Mouse (Mus musculus) right cerebral cortex, postnatal 14 days (tissue): ENCODE data around the gene Mthfs.
"Not testable (repeated sequence)": the region's sequence is repeated elsewhere in the genome, so short reads cannot be mapped to it uniquely, and the experiment has no call there.

ENCODE experiments used
- DNase-seq: peaks from one replicate; pipeline ENCODE4 v3.0.0; 2022

The Mthfs gene

GRCm38 (mm10) chr9:89210353-89211064 lies at the start of gene Mthfs:
Mthfs (plus strand) TSS chr9:89210676.
- not testable (repeated sequence) for DNase-seq

GRCm38 (mm10) chr9:89172539-89172938 lies 37.9 kb upstream of the Mthfs start:
- DNase-seq: not testable (repeated sequence)

- DNase-seq: peak; percentile 52
Measured at GRCm38 (mm10) chr9:89178833-89179232, 31.6 kb upstream of the Mthfs start.

GRCm38 (mm10) chr9:89179469-89179868 lies 31.0 kb upstream of the Mthfs start:
- not testable (repeated sequence) for DNase-seq

GRCm38 (mm10) chr9:89187006-89187405 lies 23.5 kb upstream of the Mthfs start:
- not testable (repeated sequence) for DNase-seq

GRCm38 (mm10) chr9:89195483-89195882 lies 15.0 kb upstream of the Mthfs start:
- DNase-seq: not testable (repeated sequence)

- DNase-seq: not testable (repeated sequence)
Measured at GRCm38 (mm10) chr9:89197509-89197908, 13.0 kb upstream of the Mthfs start.

- not testable (repeated sequence) for DNase-seq
Measured at GRCm38 (mm10) chr9:89198349-89198748, 12.1 kb upstream of the Mthfs start.

- DNase-seq: not testable (repeated sequence)
Measured at GRCm38 (mm10) chr9:89198969-89199416, 11.5 kb upstream of the Mthfs start, which contains the start of the genes Bcl2a1b and Gm29094. Bcl2a1b (plus strand) TSS chr9:89199209. Gm29094 (plus strand) TSS chr9:89199379.

GRCm38 (mm10) chr9:89202256-89202655 lies 8.2 kb upstream of the Mthfs start:
- DNase-seq: not testable (repeated sequence)

- DNase-seq: not testable (repeated sequence)
Measured at GRCm38 (mm10) chr9:89208939-89209338, 1.5 kb upstream of the Mthfs start.

GRCm38 (mm10) chr9:89211065-89211858 lies 786 bp downstream of the Mthfs start:
- peak; percentile 84 for DNase-seq

GRCm38 (mm10) chr9:89212428-89212827 lies 2.0 kb downstream of the Mthfs start:
- DNase-seq: not testable (repeated sequence)

GRCm38 (mm10) chr9:89218174-89218573 lies 7.7 kb downstream of the Mthfs start:
- DNase-seq: not testable (repeated sequence)

GRCm38 (mm10) chr9:89219668-89220067 lies 9.2 kb downstream of the Mthfs start:
- not testable (repeated sequence) for DNase-seq

- DNase-seq: not testable (repeated sequence)
Measured at GRCm38 (mm10) chr9:89220704-89221287, 10.3 kb downstream of the Mthfs start.

GRCm38 (mm10) chr9:89226071-89226470 lies 15.6 kb downstream of the Mthfs start:
- DNase-seq: no peak

GRCm38 (mm10) chr9:89228122-89228521 lies 17.6 kb downstream of the Mthfs start:
- DNase-seq: no peak

GRCm38 (mm10) chr9:89230897-89231497 lies 20.5 kb downstream of the Mthfs start:
- DNase-seq: peak; percentile 60

GRCm38 (mm10) chr9:89237131-89237530 lies 26.7 kb downstream of the Mthfs start:
- DNase-seq: not testable (repeated sequence)

- not testable (repeated sequence) for DNase-seq
Measured at GRCm38 (mm10) chr9:89238976-89239505, 28.6 kb downstream of the Mthfs start.

- not testable (repeated sequence) for DNase-seq
Measured at GRCm38 (mm10) chr9:89240516-89241019, 30.1 kb downstream of the Mthfs start.
